ENCODE assay signal across 11 mouse cellular contexts in genomic region chr5:110378181-110378583, GRCm38 (mm10). TPM values are rescaled to one million over a fixed set of nuclear protein-coding genes. Genes with fewer than 3 reads are reported as not detected.
DNase-seq lines count a peak whose midpoint lies in the region; ATAC-seq and TF ChIP-seq lines count a peak whose summit lies in the region.
"Had no signal": no experiment of that assay in that cellular context is flagged by ENCODE, and none has a peak within 500 bp of the region (broad histone marks: within the 10 kb centered on the region; RNA-seq: fewer than 3 reads in every experiment).

No protein-coding gene starts in this region.

- H3K36me3 ChIP-seq in heart, embryonic 14.5 days (ENCODE audit: control insufficient read depth, insufficient read depth, low read length), result peaks cover 54% of the 10 kb centered on the region
- peaks cover 68% of the 10 kb centered on the region for H3K36me3 ChIP-seq in E14TG2a.4 (ENCODE audit: insufficient read depth, low read length)
- peaks cover 23% of the 10 kb centered on the region for H3K36me3 ChIP-seq in limb, embryonic 11.5 days (ENCODE audit: control insufficient read depth, insufficient read depth, low read length)

- ATAC-seq in heart, embryonic 14.5 days (ENCODE audit: insufficient number of reproducible peaks, insufficient read depth, low FRiP score, low read depth), result peak; percentile 52; the same call in 1 of the 2 replicates
- ATAC-seq in limb, embryonic 11.5 days (ENCODE audit: insufficient number of reproducible peaks, low FRiP score, low TSS enrichment, low read depth), result peak; percentile 23; the same call in 1 of the 2 replicates

- no peak overlapping the region for H3K9ac ChIP-seq in heart, embryonic 14.5 days (ENCODE audit: low read length)
- no peak overlapping the region for H3K9ac ChIP-seq in limb, embryonic 11.5 days (ENCODE audit: low read length)

- WGBS in heart, embryonic 14.5 days, result 35% methylated on average over 20 of the region's 20 CpGs
- WGBS in limb, embryonic 11.5 days, result 32% methylated on average over 20 of the region's 20 CpGs

- no peak for DNase-seq in heart, adult 18-20 months
- peak; percentile 50 for DNase-seq in brain, embryonic 14.5 days (ENCODE audit: low read depth)
- peak; percentile 46 for DNase-seq in limb, embryonic 11.5 days (ENCODE audit: low spot score)
- DNase-seq in spleen, postnatal 36 days (ENCODE audit: low spot score in 2 of 2), result no peak
- DNase-seq in left cerebral cortex, adult 2 months (ENCODE audit: extremely low spot score in 1 of 2, low spot score in 2 of 2), result no peak
- no peak for DNase-seq in left cerebral cortex, postnatal 25 days (ENCODE audit: low spot score in 2 of 2)

- H3K27me3 ChIP-seq in heart, embryonic 14.5 days (ENCODE audit: control insufficient read depth, insufficient read depth, low read length), result no peaks in the 10 kb centered on the region
- no peaks in the 10 kb centered on the region for H3K27me3 ChIP-seq in E14TG2a.4 (ENCODE audit: insufficient read depth, low read length)
- no peaks in the 10 kb centered on the region for H3K27me3 ChIP-seq in limb, embryonic 11.5 days (ENCODE audit: control insufficient read depth, insufficient read depth, low read length)

- H3K4me1 ChIP-seq in heart, embryonic 14.5 days (ENCODE audit: control insufficient read depth in 2 of 2, insufficient read depth in 2 of 2, low read length in 2 of 2), result no peaks in the 10 kb centered on the region
- peaks cover 37% of the 10 kb centered on the region for H3K4me1 ChIP-seq in E14TG2a.4 (replicated peaks; ENCODE audit: low read depth, low read length)
- H3K4me1 ChIP-seq in limb, embryonic 11.5 days (ENCODE audit: control insufficient read depth, insufficient read depth, low read length), result peaks cover 4% of the 10 kb centered on the region

- TF ChIP-seq CTCF in E14TG2a.4 (conservative IDR thresholded peaks at IDR 0.05; ENCODE audit: low read length), result no peak
- no peak for TF ChIP-seq CTCF in brain, embryonic 14.5 days (IDR thresholded peaks at IDR 0.05; ENCODE audit: borderline replicate concordance, extremely low read depth, insufficient read depth, insufficient read length)
- TF ChIP-seq CTCF in left cerebral cortex, adult 2 months (IDR thresholded peaks at IDR 0.05), result no peak

- H3K27ac ChIP-seq in heart, embryonic 14.5 days (replicated peaks in 1 of 2; ENCODE audit: control insufficient read depth in 1 of 2, insufficient read depth in 1 of 2, low read depth in 2 of 2, low read length in 2 of 2), result no peak overlapping the region
- H3K27ac ChIP-seq in limb, embryonic 11.5 days (replicated peaks; ENCODE audit: low read depth, low read length), result no peak overlapping the region
- H3K27ac ChIP-seq in left cerebral cortex, adult 2 months, result no peak overlapping the region; the same call in 1 of the 2 replicates

- no peak overlapping the region for H3K4me2 ChIP-seq in heart, embryonic 14.5 days (ENCODE audit: low read length)
- no peak overlapping the region for H3K4me2 ChIP-seq in limb, embryonic 11.5 days (ENCODE audit: low read depth, severe bottlenecking)

- TF ChIP-seq POLR2A in brain, embryonic 14.5 days (IDR thresholded peaks at IDR 0.05; ENCODE audit: borderline replicate concordance, extremely low read depth, insufficient read depth, insufficient read length, poor library complexity, severe bottlenecking), result no peak

- intact Hi-C loops in left cerebral cortex, adult 2 months (cut with DNase I), result no loop called here
- intact Hi-C loops in left cerebral cortex, postnatal 25 days (cut with DNase I), result no loop called here

- no peak overlapping the region for H3K4me3 ChIP-seq in heart, embryonic 14.5 days (ENCODE audit: control insufficient read depth in 1 of 2, insufficient read depth in 1 of 2, low read depth in 1 of 2, low read length in 2 of 2)
- peak overlapping the region; percentile 77 for H3K4me3 ChIP-seq in E14TG2a.4 (replicated peaks; ENCODE audit: low read length)
- no peak overlapping the region for H3K4me3 ChIP-seq in limb, embryonic 11.5 days (ENCODE audit: low read depth, low read length)
- H3K4me3 ChIP-seq in left cerebral cortex, adult 2 months, result no peak overlapping the region

- H3K9me3 ChIP-seq in heart, embryonic 14.5 days (ENCODE audit: control insufficient read depth, low read length), result no peaks in the 10 kb centered on the region
- H3K9me3 ChIP-seq in E14TG2a.4 (ENCODE audit: low read length), result no peaks in the 10 kb centered on the region
- no peaks in the 10 kb centered on the region for H3K9me3 ChIP-seq in limb, embryonic 11.5 days (ENCODE audit: control insufficient read depth, low read length)

RNA-seq across cellular contexts. Expression of gene Lrcol1, which starts 33.7 kb away (rescaled TPM):
- polyA plus RNA-seq in heart, embryonic 14.5 days (2014; fragmentation: Nextera tagmentation; extraction: Ambion mirVana), result not detected in 2 replicates
- not detected for total RNA-seq in heart, adult 18-20 months (2021)
- not detected in 2 replicates for polyA plus RNA-seq in brain, embryonic 14.5 days (2012; rRNA removed)
- polyA plus RNA-seq in limb, embryonic 11.5 days (2014; fragmentation: Nextera tagmentation; extraction: Ambion mirVana), result not detected in 2 replicates
- not detected for total RNA-seq in left cerebral cortex, adult 2 months (2021)
- not detected for total RNA-seq in left cerebral cortex, postnatal 25 days (2021)
- total RNA-seq: layer of hippocampus, adult 8-10 months; MEL; monocyte, adult 5-6 weeks had no signal

RNA-seq across cellular contexts. Expression of gene P2rx2, which starts 35.2 kb away (rescaled TPM):
- not detected in 2 replicates for polyA plus RNA-seq in heart, embryonic 14.5 days (2014; fragmentation: Nextera tagmentation; extraction: Ambion mirVana)
- not detected for total RNA-seq in heart, adult 18-20 months (2021)
- polyA plus RNA-seq in brain, embryonic 14.5 days (2012; rRNA removed), result 8.3 and 10.8 TPM in 2 replicates
- 0.56 and 0.72 TPM in 2 replicates for polyA plus RNA-seq in limb, embryonic 11.5 days (2014; fragmentation: Nextera tagmentation; extraction: Ambion mirVana)
- under 1 TPM in 1 of 2 experiments, not detected in 1; 0.26 TPM for total RNA-seq in left cerebral cortex, adult 2 months (2021)
- total RNA-seq in left cerebral cortex, postnatal 25 days (2021), result under 1 TPM in 1 of 2 experiments, not detected in 1; 0.23 TPM
- total RNA-seq: monocyte, adult 5-6 weeks had no signal

Comparison
In these comparisons a context has a peak if more than half of its experiments do, and no peak if none do; other contexts are left out.
1. DNase-seq: peak in brain, embryonic 14.5 days (single experiment) and limb, embryonic 11.5 days (single experiment); none in heart, adult 18-20 months (0 of 2), spleen, postnatal 36 days (0 of 2), left cerebral cortex, adult 2 months (0 of 2) and left cerebral cortex, postnatal 25 days (0 of 2).